Mouse (Mus musculus): ENCODE data around the gene Trpc4ap. TPM values are rescaled to one million over a fixed set of nuclear protein-coding genes. Genes with fewer than 3 reads are reported as not detected.
"Not testable (repeated sequence)": the region's sequence is repeated elsewhere in the genome, so short reads cannot be mapped to it uniquely, and the experiment has no call there.

Gene Trpc4ap
- polyA plus RNA-seq, 1 experiment, result 81.2 TPM

- Histone ChIP-seq H3K27me3 (ENCODE audit: control insufficient read depth, insufficient read depth, low read length, poor library complexity, severe bottlenecking) (no peaks in the 10 kb centered on the region), H3K4me3 (ENCODE audit: low read depth, low read length) (no peak overlapping the region), H3K4me1 (ENCODE audit: control insufficient read depth, insufficient read depth, low read length) (peaks cover 4% of the 10 kb centered on the region), H3K27ac (ENCODE audit: insufficient read depth, low read length) (no peak overlapping the region), H3K9ac (ENCODE audit: low read depth, poor library complexity, severe bottlenecking) (no peak overlapping the region), H3K9me3 (replicated peaks; ENCODE audit: control insufficient read depth, insufficient read depth, low read length, poor library complexity, severe bottlenecking) (no peaks in the 10 kb centered on the region), H3K36me3 (ENCODE audit: control insufficient read depth, insufficient read depth, low read length, poor library complexity, severe bottlenecking) (no peaks in the 10 kb centered on the region)
- no peak for TF ChIP-seq EP300 (IDR thresholded peaks at IDR 0.05; ENCODE audit: insufficient read depth, low read depth, low read length)
- TF ChIP-seq CTCF (IDR thresholded peaks at IDR 0.05; ENCODE audit: low read depth, low read length), result no peak
- no peak for TF ChIP-seq POLR2A (IDR thresholded peaks at IDR 0.05; ENCODE audit: insufficient read depth, low read length)
Observed at GRCm38 (mm10) chr2:155616971-155617370, 75.2 kb downstream of the Trpc4ap start.

- H3K36me3 ChIP-seq (ENCODE audit: control insufficient read depth, insufficient read depth, low read length, poor library complexity, severe bottlenecking), result no peaks in the 10 kb centered on the region
- no peak overlapping the region for H3K9ac ChIP-seq (ENCODE audit: low read depth, poor library complexity, severe bottlenecking)
- no peaks in the 10 kb centered on the region for H3K27me3 ChIP-seq (ENCODE audit: control insufficient read depth, insufficient read depth, low read length, poor library complexity, severe bottlenecking)
- H3K4me3 ChIP-seq (ENCODE audit: low read depth, low read length), result peak overlapping the region; percentile 59
- H3K4me1 ChIP-seq (ENCODE audit: control insufficient read depth, insufficient read depth, low read length), result peaks cover 10% of the 10 kb centered on the region
- no peaks in the 10 kb centered on the region for H3K9me3 ChIP-seq (replicated peaks; ENCODE audit: control insufficient read depth, insufficient read depth, low read length, poor library complexity, severe bottlenecking)
- no peak overlapping the region for H3K27ac ChIP-seq (ENCODE audit: insufficient read depth, low read length)
- TF ChIP-seq POLR2A (IDR thresholded peaks at IDR 0.05; ENCODE audit: insufficient read depth, low read length) (no peak), CTCF (IDR thresholded peaks at IDR 0.05; ENCODE audit: low read depth, low read length) (no peak), EP300 (IDR thresholded peaks at IDR 0.05; ENCODE audit: insufficient read depth, low read depth, low read length) (no peak)
Observed at GRCm38 (mm10) chr2:155613953-155614352, 78.2 kb downstream of the Trpc4ap start.

GRCm38 (mm10) chr2:155613326-155613755, 78.8 kb downstream of the Trpc4ap start:
- H3K27me3 ChIP-seq (ENCODE audit: control insufficient read depth, insufficient read depth, low read length, poor library complexity, severe bottlenecking), result no peaks in the 10 kb centered on the region
- no peaks in the 10 kb centered on the region for H3K36me3 ChIP-seq (ENCODE audit: control insufficient read depth, insufficient read depth, low read length, poor library complexity, severe bottlenecking)
- H3K27ac ChIP-seq (ENCODE audit: insufficient read depth, low read length), result no peak overlapping the region
- no peak overlapping the region for H3K9ac ChIP-seq (ENCODE audit: low read depth, poor library complexity, severe bottlenecking)
- H3K9me3 ChIP-seq (replicated peaks; ENCODE audit: control insufficient read depth, insufficient read depth, low read length, poor library complexity, severe bottlenecking), result no peaks in the 10 kb centered on the region
- TF ChIP-seq CTCF (IDR thresholded peaks at IDR 0.05; ENCODE audit: low read depth, low read length), result no peak
- peak; percentile 62; the same call in 1 of the 2 replicates for TF ChIP-seq EP300 (IDR thresholded peaks at IDR 0.05; ENCODE audit: insufficient read depth, low read depth, low read length)
- peak; percentile 54 for TF ChIP-seq POLR2A (IDR thresholded peaks at IDR 0.05; ENCODE audit: insufficient read depth, low read length)
- peak overlapping the region; percentile 59 for H3K4me3 ChIP-seq (ENCODE audit: low read depth, low read length)
- H3K4me1 ChIP-seq (ENCODE audit: control insufficient read depth, insufficient read depth, low read length), result peaks cover 10% of the 10 kb centered on the region

GRCm38 (mm10) chr2:155611834-155612550, 80.2 kb downstream of the Trpc4ap start:
- no peak overlapping the region for H3K9ac ChIP-seq (ENCODE audit: low read depth, poor library complexity, severe bottlenecking)
- no peaks in the 10 kb centered on the region for H3K36me3 ChIP-seq (ENCODE audit: control insufficient read depth, insufficient read depth, low read length, poor library complexity, severe bottlenecking)
- H3K4me3 ChIP-seq (ENCODE audit: low read depth, low read length), result no peak overlapping the region
- no peaks in the 10 kb centered on the region for H3K9me3 ChIP-seq (replicated peaks; ENCODE audit: control insufficient read depth, insufficient read depth, low read length, poor library complexity, severe bottlenecking)
- no peak overlapping the region for H3K27ac ChIP-seq (ENCODE audit: insufficient read depth, low read length)
- no peaks in the 10 kb centered on the region for H3K27me3 ChIP-seq (ENCODE audit: control insufficient read depth, insufficient read depth, low read length, poor library complexity, severe bottlenecking)
- peaks cover 10% of the 10 kb centered on the region for H3K4me1 ChIP-seq (ENCODE audit: control insufficient read depth, insufficient read depth, low read length)
- no peak for TF ChIP-seq CTCF (IDR thresholded peaks at IDR 0.05; ENCODE audit: low read depth, low read length)
- TF ChIP-seq POLR2A (IDR thresholded peaks at IDR 0.05; ENCODE audit: insufficient read depth, low read length), result no peak
- TF ChIP-seq EP300 (IDR thresholded peaks at IDR 0.05; ENCODE audit: insufficient read depth, low read depth, low read length), result no peak

GRCm38 (mm10) chr2:155610978-155611377, 81.2 kb downstream of the Trpc4ap start, which contains the start of gene Myh7b:
TSS of gene Myh7b (plus strand) at chr2:155611212.
- Histone ChIP-seq H3K27me3 (ENCODE audit: control insufficient read depth, insufficient read depth, low read length, poor library complexity, severe bottlenecking) (no peaks in the 10 kb centered on the region), H3K36me3 (ENCODE audit: control insufficient read depth, insufficient read depth, low read length, poor library complexity, severe bottlenecking) (no peaks in the 10 kb centered on the region), H3K4me1 (ENCODE audit: control insufficient read depth, insufficient read depth, low read length) (peaks cover 10% of the 10 kb centered on the region), H3K9me3 (replicated peaks; ENCODE audit: control insufficient read depth, insufficient read depth, low read length, poor library complexity, severe bottlenecking) (no peaks in the 10 kb centered on the region), H3K9ac (ENCODE audit: low read depth, poor library complexity, severe bottlenecking) (no peak within 1 kb of the TSS), H3K27ac (ENCODE audit: insufficient read depth, low read length) (no peak within 1 kb of the TSS), H3K4me3 (ENCODE audit: low read depth, low read length) (no peak within 1 kb of the TSS)
- TF ChIP-seq EP300 (IDR thresholded peaks at IDR 0.05; ENCODE audit: insufficient read depth, low read depth, low read length) (peak; percentile 70; the same call in 1 of the 2 replicates), POLR2A (IDR thresholded peaks at IDR 0.05; ENCODE audit: insufficient read depth, low read length) (no peak), CTCF (IDR thresholded peaks at IDR 0.05; ENCODE audit: low read depth, low read length) (no peak)

GRCm38 (mm10) chr2:155606360-155606759, 85.8 kb downstream of the Trpc4ap start:
- H3K9ac ChIP-seq (ENCODE audit: low read depth, poor library complexity, severe bottlenecking), result no peak overlapping the region
- no peak overlapping the region for H3K27ac ChIP-seq (ENCODE audit: insufficient read depth, low read length)
- H3K36me3 ChIP-seq (ENCODE audit: control insufficient read depth, insufficient read depth, low read length, poor library complexity, severe bottlenecking), result no peaks in the 10 kb centered on the region
- no peaks in the 10 kb centered on the region for H3K9me3 ChIP-seq (replicated peaks; ENCODE audit: control insufficient read depth, insufficient read depth, low read length, poor library complexity, severe bottlenecking)
- no peaks in the 10 kb centered on the region for H3K27me3 ChIP-seq (ENCODE audit: control insufficient read depth, insufficient read depth, low read length, poor library complexity, severe bottlenecking)
- TF ChIP-seq EP300 (IDR thresholded peaks at IDR 0.05; ENCODE audit: insufficient read depth, low read depth, low read length) (no peak), CTCF (IDR thresholded peaks at IDR 0.05; ENCODE audit: low read depth, low read length) (no peak), POLR2A (IDR thresholded peaks at IDR 0.05; ENCODE audit: insufficient read depth, low read length) (no peak)
- no peak overlapping the region for H3K4me3 ChIP-seq (ENCODE audit: low read depth, low read length)
- H3K4me1 ChIP-seq (ENCODE audit: control insufficient read depth, insufficient read depth, low read length), result peaks cover 5% of the 10 kb centered on the region

DNA sequence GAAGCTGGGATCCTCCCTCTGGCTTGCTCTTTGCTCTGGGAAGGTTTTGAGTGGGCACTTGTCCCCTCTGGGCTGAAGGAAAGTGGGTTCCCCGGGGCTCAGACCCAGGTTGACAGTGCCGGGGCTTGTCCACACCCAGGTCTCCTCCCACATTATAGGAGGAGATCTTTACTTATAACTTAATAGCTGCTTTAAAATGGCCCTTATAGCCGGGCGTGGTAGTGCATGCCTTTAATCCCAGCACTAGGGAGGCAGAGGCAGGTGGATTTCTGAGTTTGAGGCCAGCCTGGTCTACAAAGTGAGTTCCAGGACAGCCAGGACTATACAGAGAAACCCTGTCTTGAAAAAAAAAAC, 87.0 kb downstream of the Trpc4ap start:
- not testable (repeated sequence) for H3K9me3 ChIP-seq (replicated peaks; ENCODE audit: control insufficient read depth, insufficient read depth, low read length, poor library complexity, severe bottlenecking); H3K27me3 ChIP-seq (ENCODE audit: control insufficient read depth, insufficient read depth, low read length, poor library complexity, severe bottlenecking); H3K27ac ChIP-seq (ENCODE audit: insufficient read depth, low read length); H3K4me3 ChIP-seq (ENCODE audit: low read depth, low read length); H3K9ac ChIP-seq (ENCODE audit: low read depth, poor library complexity, severe bottlenecking); H3K4me1 ChIP-seq (ENCODE audit: control insufficient read depth, insufficient read depth, low read length); H3K36me3 ChIP-seq (ENCODE audit: control insufficient read depth, insufficient read depth, low read length, poor library complexity, severe bottlenecking)

All from ES-Bruce4 (cell line).